Mouse (Mus musculus) cortical plate, adult 2 months (tissue): ENCODE data around the gene Wdr90. TPM values are rescaled to one million over a fixed set of nuclear protein-coding genes. Genes with fewer than 3 reads are reported as not detected.

Source experiments
- H3K27ac ChIP-seq: fragments of 200-500 bp; 2 replicates; pipeline ENCODE4 v1.5.1; 2012; ENCODE audit warnings: low read length, control low read depth, inconsistent platforms; ENCODE audit not compliant: insufficient read depth
- H3K4me1 ChIP-seq: fragments of 200-500 bp; 2 replicates; pipeline ENCODE4 v1.6.1; 2011; ENCODE audit warnings: low read length; ENCODE audit not compliant: control insufficient read depth, insufficient read depth
- H3K4me3 ChIP-seq: fragments of 200-500 bp; 2 replicates; pipeline ENCODE4 v1.5.1; 2011; ENCODE audit warnings: mild to moderate bottlenecking, low read length, control low read depth; ENCODE audit not compliant: insufficient read depth
- CTCF ChIP-seq: fragments of 200-500 bp; IDR thresholded peaks from 2 replicates; pipeline ENCODE4 v1.5.1; 2011; ENCODE audit warnings: mild to moderate bottlenecking, control low read depth, low read length; ENCODE audit not compliant: insufficient read depth; ENCODE audit errors: extremely low read depth
- POLR2A ChIP-seq: fragments of 200-500 bp; IDR thresholded peaks from 2 replicates; pipeline ENCODE4 v1.6.1; 2011; ENCODE audit warnings: mild to moderate bottlenecking, low read length, control low read depth; ENCODE audit not compliant: insufficient read depth; ENCODE audit errors: extremely low read depth
- polyA plus RNA-seq: library from polyadenylated mRNA; depleted of rRNA; stranded (reverse); fragments of >200 nt; gene quantifications from 2 replicates; pipeline ENCODE4 v1.2.3, GENCODE M21; 2012; rRNA removed

Gene Wdr90
- 38.2 and 48.5 TPM in 2 replicates for polyA plus RNA-seq

DNA sequence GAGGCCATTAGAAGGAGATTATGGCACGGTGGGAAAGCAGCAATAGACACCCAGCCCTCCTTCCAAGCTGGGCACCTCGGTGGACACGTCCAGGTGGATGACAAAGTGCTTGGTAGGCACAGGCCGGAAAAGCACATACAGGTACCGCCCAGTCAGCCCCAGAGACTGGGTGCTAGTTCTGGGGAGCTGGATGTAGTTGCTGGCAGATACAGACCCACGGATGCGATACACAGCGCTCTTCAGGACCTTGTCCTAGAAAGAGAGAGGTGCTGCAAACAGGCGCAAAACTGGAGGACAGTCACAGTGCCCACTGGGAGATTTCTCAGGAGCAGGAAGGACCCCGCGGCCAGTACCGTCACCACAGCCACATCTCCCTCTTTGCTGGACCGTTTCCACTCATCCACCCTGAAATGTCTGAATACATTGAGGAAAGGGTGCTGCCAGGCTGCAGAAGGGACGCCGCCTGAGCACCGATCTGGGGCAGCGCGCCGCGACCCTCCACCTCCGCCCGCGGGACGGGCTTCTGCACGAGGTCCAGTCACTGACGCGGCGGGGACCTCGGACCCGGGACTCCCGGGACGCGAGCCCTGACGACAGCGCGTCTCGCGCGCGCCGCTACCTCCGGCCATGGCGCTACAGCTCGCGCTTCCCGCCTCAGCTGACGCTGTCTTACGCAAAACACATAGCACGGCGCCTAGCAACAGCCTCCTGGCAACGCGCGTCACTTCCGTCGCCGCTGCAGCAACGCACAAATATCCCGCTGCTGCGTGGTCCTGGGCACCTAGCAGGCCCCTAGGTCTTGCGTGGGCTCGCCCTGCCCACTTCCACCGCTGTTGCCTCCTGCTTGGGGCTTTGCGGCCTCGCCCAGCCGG lies at the start of gene Wdr90:
Gene Wdr90 (minus strand): TSS at position 670 of the 872 bp plus-strand sequence.
- peak; percentile 93 for TF ChIP-seq POLR2A
- no peak for TF ChIP-seq CTCF
- H3K27ac ChIP-seq: peak within 1 kb of the TSS; percentile 88

DNA sequence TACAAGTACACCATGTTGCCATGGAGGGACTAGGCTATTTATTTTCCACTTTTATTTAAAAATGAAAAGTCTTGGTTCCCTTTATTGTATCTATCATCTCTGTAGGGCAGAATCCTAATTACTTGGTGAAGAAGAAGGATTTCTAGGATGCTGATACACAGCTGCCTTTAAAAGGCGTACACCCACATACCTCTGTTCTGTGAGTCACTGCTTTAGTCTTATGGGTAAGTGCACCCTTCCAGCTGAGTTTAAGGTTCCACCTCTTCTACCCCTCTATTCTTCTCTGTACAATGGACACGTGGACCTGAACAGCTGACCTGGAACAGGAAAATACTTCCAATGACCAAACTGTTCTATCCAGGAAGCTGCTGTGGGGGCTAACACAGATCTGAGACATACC lies 46.3 kb upstream of the Wdr90 start:
- no peak for TF ChIP-seq POLR2A
- no peak for TF ChIP-seq CTCF
- no peak overlapping the region for H3K27ac ChIP-seq

More for the DNA sequence above, at the start of gene Wdr90:
- Histone ChIP-seq H3K4me3 (peak within 1 kb of the TSS; percentile 57), H3K4me1 (peaks cover 3% of the 10 kb centered on the region; the same call in 1 of the 2 replicates)

GRCm38 (mm10) chr17:25903061-25903460 lies 41.8 kb upstream of the Wdr90 start:
- no peak overlapping the region for H3K27ac ChIP-seq
- TF ChIP-seq POLR2A (no peak), CTCF (no peak)
- peaks cover 12% of the 10 kb centered on the region for H3K4me1 ChIP-seq
- no peak overlapping the region for H3K4me3 ChIP-seq

More for the DNA sequence above, 46.3 kb upstream of the Wdr90 start:
- H3K4me3 ChIP-seq: no peak overlapping the region
- H3K4me1 ChIP-seq: peaks cover 20% of the 10 kb centered on the region

DNA sequence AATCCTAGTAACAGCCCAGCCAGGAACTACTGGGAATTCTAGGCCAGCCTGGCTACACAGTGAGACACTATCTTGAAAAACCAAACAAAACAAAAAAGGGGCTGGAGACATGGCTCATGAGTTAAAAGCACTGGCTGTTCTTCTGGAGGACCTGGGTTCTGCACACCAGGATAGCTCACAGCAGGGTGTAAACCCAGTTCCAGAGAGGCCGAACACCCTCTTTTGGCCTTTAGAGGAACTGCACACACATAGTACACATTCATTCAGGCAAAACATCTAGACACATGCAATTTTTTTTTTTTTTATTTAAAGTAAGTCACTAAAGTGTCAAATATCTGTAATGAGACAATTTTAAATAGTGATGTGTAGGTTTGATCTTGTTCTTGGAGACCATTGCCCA lies 38.9 kb upstream of the Wdr90 start:
- Histone ChIP-seq H3K4me3 (no peak overlapping the region), H3K4me1 (peaks cover 2% of the 10 kb centered on the region; the same call in 1 of the 2 replicates), H3K27ac (no peak overlapping the region)
- no peak for TF ChIP-seq POLR2A
- no peak for TF ChIP-seq CTCF

DNA sequence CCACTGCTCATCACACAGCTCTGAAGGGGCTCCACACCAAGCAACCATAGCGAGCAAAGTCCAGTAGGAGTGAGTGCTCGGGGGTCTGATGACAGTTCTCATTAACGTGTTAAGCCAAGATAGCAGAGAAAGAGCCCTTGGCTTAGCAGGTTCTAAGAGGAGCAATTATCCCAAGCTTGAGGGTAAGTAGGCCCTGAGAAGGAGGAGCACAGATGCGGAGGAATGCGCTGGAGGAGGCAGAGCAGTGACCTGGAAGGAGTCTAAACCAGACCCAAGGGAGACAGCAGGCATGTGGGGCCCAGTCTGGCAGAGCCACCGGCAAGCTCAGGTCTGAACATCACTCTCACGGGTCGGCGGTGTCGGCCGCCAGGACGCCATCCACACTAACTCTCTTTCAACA lies 34.6 kb upstream of the Wdr90 start:
- Histone ChIP-seq H3K4me3 (no peak overlapping the region), H3K4me1 (peaks cover 2% of the 10 kb centered on the region; the same call in 1 of the 2 replicates), H3K27ac (no peak overlapping the region)
- TF ChIP-seq POLR2A (no peak), CTCF (no peak)

GRCm38 (mm10) chr17:25895415-25895814 lies 34.1 kb upstream of the Wdr90 start:
- no peak for TF ChIP-seq CTCF
- no peak for TF ChIP-seq POLR2A
- Histone ChIP-seq H3K4me1 (peaks cover 2% of the 10 kb centered on the region; the same call in 1 of the 2 replicates), H3K27ac (no peak overlapping the region), H3K4me3 (no peak overlapping the region)

- Histone ChIP-seq H3K27ac (no peak overlapping the region), H3K4me1 (peaks cover 3% of the 10 kb centered on the region; the same call in 1 of the 2 replicates), H3K4me3 (no peak overlapping the region)
- TF ChIP-seq POLR2A (no peak), CTCF (peak; percentile 98)
These were observed 32.8 kb upstream of the Wdr90 start for GRCm38 (mm10) chr17:25893975-25894617.

- Histone ChIP-seq H3K4me1 (0 out of 2 replicates have a peak, but pooled peaks cover 1% of the 10 kb centered on the region), H3K27ac (no peak overlapping the region), H3K4me3 (no peak overlapping the region)
- no peak for TF ChIP-seq POLR2A
- no peak for TF ChIP-seq CTCF
These were observed 27.5 kb upstream of the Wdr90 start for GRCm38 (mm10) chr17:25888837-25889236.

- no peak overlapping the region for H3K27ac ChIP-seq
These were observed 26.2 kb upstream of the Wdr90 start for GRCm38 (mm10) chr17:25887467-25887866.

DNA sequence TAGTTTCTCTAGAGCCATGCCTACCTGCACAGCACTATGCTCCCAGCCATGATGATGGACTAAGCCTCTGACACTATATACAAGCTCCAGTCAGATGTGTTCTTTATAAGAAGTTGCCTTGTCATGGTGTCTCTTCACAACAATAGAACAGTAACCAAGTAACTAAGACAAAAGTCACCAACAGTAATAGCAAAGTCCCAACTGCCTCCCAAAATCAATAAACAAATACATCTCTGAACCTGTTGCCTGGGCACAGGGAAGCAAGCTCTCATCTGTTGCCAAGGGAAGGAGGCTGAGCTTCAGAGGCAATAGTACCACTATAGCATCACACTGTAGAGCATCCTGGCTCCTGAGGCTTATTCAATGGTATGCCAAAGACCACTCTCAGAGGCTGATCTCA lies 25.5 kb upstream of the Wdr90 start:
- Histone ChIP-seq H3K27ac (no peak overlapping the region), H3K4me3 (no peak overlapping the region), H3K4me1 (0 out of 2 replicates have a peak, but pooled peaks cover 1% of the 10 kb centered on the region)
- no peak for TF ChIP-seq CTCF
- TF ChIP-seq POLR2A: no peak

More at GRCm38 (mm10) chr17:25887467-25887866, 26.2 kb upstream of the Wdr90 start:
- TF ChIP-seq POLR2A: no peak
- TF ChIP-seq CTCF: no peak
- Histone ChIP-seq H3K4me3 (no peak overlapping the region), H3K4me1 (0 out of 2 replicates have a peak, but pooled peaks cover 1% of the 10 kb centered on the region)
